Mouse (Mus musculus): Measurements from ENCODE around the gene Matk. TPM values are rescaled to one million over a fixed set of nuclear protein-coding genes. Genes with fewer than 3 reads are reported as not detected.
A peak's percentile ranks its signal among the peaks of the same experiment; 100 is the strongest.

Gene Matk
- polyA plus RNA-seq, 1 experiment from 2014 or later, result 3.6 TPM

GRCm38 (mm10) chr10:81247804-81248203 lies 4.9 kb upstream of the Matk start:
- WGBS, result 80% methylated on average over 2 of the region's 2 CpGs
- DNase-seq (ENCODE audit: low spot score), result no peak
- H3K36me3 ChIP-seq (replicated peaks), result no peaks in the 10 kb centered on the region
- H3K4me1 ChIP-seq, result peaks cover 56% of the 10 kb centered on the region
- H3K9me3 ChIP-seq, result no peaks in the 10 kb centered on the region
- no peak overlapping the region for H3K27ac ChIP-seq (replicated peaks)
- no peak overlapping the region for H3K4me3 ChIP-seq
- H3K27me3 ChIP-seq (replicated peaks; ENCODE audit: low read depth, poor library complexity, severe bottlenecking), result peaks cover 63% of the 10 kb centered on the region

DNA sequence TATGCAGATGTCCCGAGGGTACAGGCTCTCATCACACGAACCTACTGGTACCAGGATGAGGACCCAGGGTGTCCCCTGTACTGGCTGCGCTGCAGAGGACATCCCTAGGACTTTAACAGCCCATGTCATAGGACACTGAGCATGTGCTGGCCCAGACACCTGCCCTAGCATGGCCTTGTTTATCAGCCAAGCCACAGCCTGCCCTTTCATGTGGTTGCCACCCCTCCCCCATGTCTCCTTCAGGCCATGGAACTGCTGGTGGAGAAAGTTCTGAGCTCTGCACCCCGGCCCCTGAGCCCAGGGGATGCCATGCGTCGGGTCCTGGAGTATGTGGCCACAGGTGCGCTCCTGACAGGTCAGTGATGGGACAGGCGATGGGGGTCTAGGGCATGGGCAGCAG lies 3.3 kb upstream of the Matk start:
- Histone ChIP-seq H3K27ac (replicated peaks) (no peak overlapping the region), H3K27me3 (replicated peaks; ENCODE audit: low read depth, poor library complexity, severe bottlenecking) (peaks cover 64% of the 10 kb centered on the region), H3K36me3 (replicated peaks) (no peaks in the 10 kb centered on the region), H3K9me3 (no peaks in the 10 kb centered on the region), H3K4me1 (peaks cover 58% of the 10 kb centered on the region), H3K4me3 (no peak overlapping the region)
- WGBS, result 85% methylated on average over 8 of the region's 8 CpGs
- DNase-seq (ENCODE audit: low spot score), result no peak

- 62% methylated on average over 1 of the region's 1 CpGs for WGBS
- Histone ChIP-seq H3K36me3 (replicated peaks) (no peaks in the 10 kb centered on the region), H3K27ac (replicated peaks) (no peak overlapping the region), H3K4me1 (peaks cover 49% of the 10 kb centered on the region), H3K27me3 (replicated peaks; ENCODE audit: low read depth, poor library complexity, severe bottlenecking) (peaks cover 98% of the 10 kb centered on the region), H3K9me3 (no peaks in the 10 kb centered on the region), H3K4me3 (no peak overlapping the region)
- DNase-seq (ENCODE audit: low spot score), result no peak
Observed at GRCm38 (mm10) chr10:81254886-81255285, 2.2 kb downstream of the Matk start.

- no peaks in the 10 kb centered on the region for H3K9me3 ChIP-seq
- H3K4me1 ChIP-seq, result peaks cover 37% of the 10 kb centered on the region
- H3K27me3 ChIP-seq (replicated peaks; ENCODE audit: low read depth, poor library complexity, severe bottlenecking), result peaks cover 89% of the 10 kb centered on the region
- peak; percentile 64 for DNase-seq (ENCODE audit: low spot score)
- 3% methylated on average over 62 of the region's 62 CpGs for WGBS
- H3K36me3 ChIP-seq (replicated peaks), result peaks cover 18% of the 10 kb centered on the region
- H3K27ac ChIP-seq (replicated peaks), result peak overlapping the region; percentile 48; the same call in 1 of the 2 replicates
- peak overlapping the region; percentile 62 for H3K4me3 ChIP-seq
Observed at GRCm38 (mm10) chr10:81257158-81258039, 4.7 kb downstream of the Matk start.

DNA sequence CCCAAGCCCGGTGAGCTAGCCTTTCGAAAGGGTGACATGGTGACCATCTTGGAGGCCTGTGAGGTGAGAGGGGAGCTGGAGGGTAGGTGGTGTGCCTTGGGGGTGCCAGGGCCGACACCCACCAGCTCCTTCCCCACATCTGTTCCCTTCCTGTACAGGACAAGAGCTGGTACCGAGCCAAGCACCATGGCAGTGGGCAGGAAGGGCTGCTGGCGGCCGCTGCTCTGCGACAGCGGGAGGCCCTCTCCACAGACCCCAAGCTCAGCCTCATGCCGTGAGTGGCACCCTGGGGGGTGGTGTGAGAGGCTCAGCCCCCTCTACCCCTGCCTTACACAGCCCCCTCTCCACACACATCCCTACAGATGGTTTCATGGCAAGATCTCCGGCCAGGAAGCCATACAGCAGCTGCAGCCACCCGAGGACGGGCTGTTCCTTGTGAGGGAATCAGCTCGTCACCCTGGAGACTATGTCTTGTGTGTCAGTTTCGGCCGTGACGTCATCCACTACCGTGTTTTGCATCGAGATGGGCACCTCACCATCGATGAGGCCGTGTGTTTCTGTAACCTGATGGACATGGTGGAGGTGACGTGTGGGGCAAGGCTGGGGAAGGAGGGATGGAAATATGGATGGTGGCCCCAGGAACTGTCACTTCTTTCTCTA lies 6.6 kb downstream of the Matk start:
- WGBS, result 53% methylated on average over 21 of the region's 21 CpGs
- no peak overlapping the region; the same call in 1 of the 2 replicates for H3K27ac ChIP-seq (replicated peaks)
- DNase-seq (ENCODE audit: low spot score), result no peak
- H3K4me1 ChIP-seq, result peaks cover 26% of the 10 kb centered on the region
- peaks cover 69% of the 10 kb centered on the region for H3K27me3 ChIP-seq (replicated peaks; ENCODE audit: low read depth, poor library complexity, severe bottlenecking)
- no peaks in the 10 kb centered on the region for H3K9me3 ChIP-seq
- H3K4me3 ChIP-seq, result peak overlapping the region; percentile 11; the same call in 1 of the 2 replicates
- H3K36me3 ChIP-seq (replicated peaks), result peaks cover 38% of the 10 kb centered on the region

GRCm38 (mm10) chr10:81261025-81261424 lies 8.3 kb downstream of the Matk start:
- H3K27me3 ChIP-seq (replicated peaks; ENCODE audit: low read depth, poor library complexity, severe bottlenecking), result peaks cover 52% of the 10 kb centered on the region
- no peak overlapping the region for H3K4me3 ChIP-seq
- WGBS, result 84% methylated on average over 4 of the region's 4 CpGs
- peaks cover 36% of the 10 kb centered on the region for H3K4me1 ChIP-seq
- no peaks in the 10 kb centered on the region for H3K9me3 ChIP-seq
- no peak for DNase-seq (ENCODE audit: low spot score)
- no peak overlapping the region for H3K27ac ChIP-seq (replicated peaks)
- peaks cover 52% of the 10 kb centered on the region for H3K36me3 ChIP-seq (replicated peaks)

GRCm38 (mm10) chr10:81265540-81265939 lies 12.8 kb downstream of the Matk start:
- WGBS, result 93% methylated on average over 8 of the region's 8 CpGs
- Histone ChIP-seq H3K36me3 (replicated peaks) (peaks cover 64% of the 10 kb centered on the region), H3K9me3 (no peaks in the 10 kb centered on the region), H3K4me3 (peak overlapping the region; percentile 68), H3K4me1 (peaks cover 24% of the 10 kb centered on the region), H3K27ac (replicated peaks) (no peak overlapping the region), H3K27me3 (replicated peaks; ENCODE audit: low read depth, poor library complexity, severe bottlenecking) (peaks cover 7% of the 10 kb centered on the region)
- DNase-seq (ENCODE audit: low spot score), result no peak

DNA sequence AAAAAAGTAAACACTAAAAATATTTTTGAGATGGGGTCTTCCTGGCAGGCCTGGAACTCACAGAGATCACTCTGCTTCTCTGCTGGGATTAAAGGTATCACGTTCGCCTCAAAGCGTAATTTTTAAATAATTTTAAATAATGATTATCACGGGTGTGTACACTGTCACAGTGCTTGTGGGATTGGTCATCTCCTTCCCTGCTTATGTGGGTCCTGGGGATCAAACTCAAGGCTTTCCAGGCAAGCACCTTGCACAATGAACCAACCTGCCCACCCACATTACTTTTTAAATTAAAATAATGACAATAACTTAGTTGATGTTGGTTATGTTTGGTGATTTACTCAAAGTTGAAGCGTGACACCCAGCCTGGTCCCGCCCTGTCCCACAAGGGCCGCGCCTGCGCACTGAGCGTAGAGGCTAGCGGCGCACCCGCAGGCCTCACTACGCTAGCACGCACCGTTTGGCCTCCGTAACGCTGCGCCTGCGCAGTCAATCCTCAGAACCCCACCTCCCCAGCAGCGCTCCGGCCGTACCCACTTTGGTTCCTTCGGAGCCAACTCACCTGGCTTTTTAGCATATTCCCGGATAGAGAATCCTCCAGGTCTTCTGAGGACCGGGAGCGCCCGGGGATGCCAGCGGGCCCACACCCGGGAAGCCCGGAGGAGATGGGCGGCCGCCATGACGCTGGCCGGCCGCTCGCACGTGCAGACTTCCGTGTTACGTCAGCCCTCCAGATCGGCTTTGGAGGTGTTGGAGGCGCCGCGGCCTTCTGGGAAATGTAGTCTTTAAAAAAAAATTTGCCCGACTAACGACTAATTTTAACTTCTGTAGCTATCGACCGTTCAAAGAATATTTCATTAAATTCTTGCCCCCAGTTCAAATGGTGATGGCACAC lies 13.7 kb downstream of the Matk start, which contains the start of the genes Mrpl54 and Apba3:
TSS of gene Mrpl54 (minus strand) at position 724 of the 895 bp plus-strand sequence.
TSS of gene Apba3 (plus strand) at position 750 of the 895 bp plus-strand sequence.
- Histone ChIP-seq H3K4me3 (peak within 1 kb of the TSS; percentile 75), H3K4me1 (peaks cover 24% of the 10 kb centered on the region), H3K27me3 (replicated peaks; ENCODE audit: low read depth, poor library complexity, severe bottlenecking) (no peaks in the 10 kb centered on the region), H3K9me3 (no peaks in the 10 kb centered on the region), H3K27ac (replicated peaks) (peak within 1 kb of the TSS; percentile 96), H3K36me3 (replicated peaks) (peaks cover 66% of the 10 kb centered on the region)
- under 1% methylated on average over 48 of the region's 48 CpGs for WGBS
- peak; percentile 95 for DNase-seq (ENCODE audit: low spot score)

GRCm38 (mm10) chr10:81268056-81268455 lies 15.3 kb downstream of the Matk start:
- Histone ChIP-seq H3K9me3 (no peaks in the 10 kb centered on the region), H3K36me3 (replicated peaks) (peaks cover 66% of the 10 kb centered on the region), H3K27me3 (replicated peaks; ENCODE audit: low read depth, poor library complexity, severe bottlenecking) (no peaks in the 10 kb centered on the region), H3K4me3 (peak overlapping the region; percentile 75), H3K27ac (replicated peaks) (peak overlapping the region; percentile 85), H3K4me1 (peaks cover 24% of the 10 kb centered on the region)
- WGBS, result 5% methylated on average over 23 of the region's 23 CpGs
- peak; percentile 78 for DNase-seq (ENCODE audit: low spot score)

GRCm38 (mm10) chr10:81268643-81269412 lies 16.1 kb downstream of the Matk start:
- Histone ChIP-seq H3K27me3 (replicated peaks; ENCODE audit: low read depth, poor library complexity, severe bottlenecking) (no peaks in the 10 kb centered on the region), H3K27ac (replicated peaks) (peak overlapping the region; percentile 85), H3K36me3 (replicated peaks) (peaks cover 66% of the 10 kb centered on the region), H3K4me1 (peaks cover 24% of the 10 kb centered on the region), H3K9me3 (no peaks in the 10 kb centered on the region), H3K4me3 (peak overlapping the region; percentile 75)
- 83% methylated on average over 16 of the region's 16 CpGs for WGBS
- DNase-seq (ENCODE audit: low spot score), result no peak

- no peak for DNase-seq (ENCODE audit: low spot score)
- peaks cover 63% of the 10 kb centered on the region for H3K36me3 ChIP-seq (replicated peaks)
- no peaks in the 10 kb centered on the region for H3K9me3 ChIP-seq
- H3K4me1 ChIP-seq, result peaks cover 15% of the 10 kb centered on the region
- no peak overlapping the region for H3K27ac ChIP-seq (replicated peaks)
- 0 out of 2 replicates have a peak, but pooled peaks cover 4% of the 10 kb centered on the region for H3K27me3 ChIP-seq (replicated peaks; ENCODE audit: low read depth, poor library complexity, severe bottlenecking)
- H3K4me3 ChIP-seq, result no peak overlapping the region
- WGBS, result 95% methylated on average over 21 of the region's 21 CpGs
Observed at GRCm38 (mm10) chr10:81272356-81272755, 19.6 kb downstream of the Matk start.

All from embryonic facial prominence, embryonic 10.5 days (tissue).